Mouse (Mus musculus) cortical plate, adult 2 months (tissue): ENCODE results near the gene Kpna7.

ENCODE experiments used
- CTCF ChIP-seq: fragments of 200-500 bp; IDR thresholded peaks from 2 replicates; pipeline ENCODE4 v1.5.1; 2011; ENCODE audit warnings: mild to moderate bottlenecking, control low read depth, low read length; ENCODE audit not compliant: insufficient read depth; ENCODE audit errors: extremely low read depth
- POLR2A ChIP-seq: fragments of 200-500 bp; IDR thresholded peaks from 2 replicates; pipeline ENCODE4 v1.6.1; 2011; ENCODE audit warnings: mild to moderate bottlenecking, low read length, control low read depth; ENCODE audit not compliant: insufficient read depth; ENCODE audit errors: extremely low read depth

DNA sequence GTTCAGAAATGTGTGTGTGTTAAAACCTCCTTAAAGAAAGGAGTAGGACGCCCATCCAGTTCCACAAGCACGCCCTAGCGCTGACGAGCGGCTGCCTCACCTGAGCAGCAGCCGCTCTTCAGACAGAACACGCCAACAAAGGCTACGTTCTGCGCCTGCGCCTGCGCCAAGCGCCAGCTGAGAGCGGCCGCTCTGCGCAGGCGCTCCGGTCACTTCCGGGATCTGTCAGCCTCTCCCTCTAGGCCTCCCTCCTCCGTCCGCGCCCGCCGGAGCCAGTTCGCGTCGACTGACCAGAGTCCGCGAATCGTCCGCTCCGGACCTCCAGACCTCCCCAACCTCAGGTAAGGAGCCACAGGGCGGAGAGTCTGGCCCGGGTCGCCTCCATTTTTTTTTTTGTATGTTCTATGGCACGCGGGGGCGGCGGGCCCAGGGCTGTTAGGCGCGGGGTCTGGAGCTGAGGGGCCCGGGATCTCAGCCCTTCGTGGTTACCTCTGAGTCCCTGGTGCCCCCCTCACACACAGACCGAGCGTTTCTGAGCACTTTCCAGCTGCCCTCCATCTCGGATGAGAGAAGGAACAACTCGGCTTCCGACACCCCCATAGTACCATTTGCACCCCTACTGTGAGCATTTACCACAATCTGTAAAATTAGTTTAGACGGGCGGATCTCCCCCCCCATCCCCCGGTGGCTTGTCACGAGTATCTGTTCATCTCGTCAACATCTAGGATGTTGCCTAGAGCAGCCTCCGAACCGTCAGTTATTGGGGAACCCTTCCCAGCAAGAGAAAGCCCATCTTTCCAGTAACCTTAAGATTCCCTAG, at the start of gene Kpna7, which contains the start of gene Arpc1a:
- TF ChIP-seq CTCF, result no peak
- peak; percentile 88 for TF ChIP-seq POLR2A
